Mouse (Mus musculus) layer of hippocampus, adult 9-11 months (tissue): ENCODE data around the gene Tiam1.

Experiments used
- DNase-seq: peaks from one replicate; pipeline ENCODE4 v3.0.0; 2022

Tiam1 gene

DNA sequence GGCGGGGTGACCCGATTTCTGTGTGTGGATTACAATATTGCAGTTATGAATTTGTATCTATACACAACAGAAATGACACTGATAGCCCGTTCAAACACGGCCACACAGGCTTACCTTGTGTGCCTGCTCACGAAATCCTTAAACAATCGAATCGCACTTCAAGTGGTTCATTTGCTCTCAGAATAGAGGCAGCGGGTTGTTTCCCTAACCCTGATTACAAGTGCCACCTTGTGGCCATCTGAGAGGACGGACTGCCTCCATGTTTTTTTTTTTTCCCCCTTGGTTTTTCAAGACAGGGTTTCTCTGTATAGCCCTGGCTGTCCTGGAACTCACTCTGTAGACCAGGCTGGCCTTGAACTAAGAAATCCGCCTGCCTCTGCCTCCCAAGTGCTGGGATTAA lies 312.4 kb downstream of the Tiam1 start:
- peak; percentile 48 for DNase-seq

- DNase-seq: no peak
These were observed 313.3 kb downstream of the Tiam1 start for GRCm38 (mm10) chr16:89830221-89830648.

DNA sequence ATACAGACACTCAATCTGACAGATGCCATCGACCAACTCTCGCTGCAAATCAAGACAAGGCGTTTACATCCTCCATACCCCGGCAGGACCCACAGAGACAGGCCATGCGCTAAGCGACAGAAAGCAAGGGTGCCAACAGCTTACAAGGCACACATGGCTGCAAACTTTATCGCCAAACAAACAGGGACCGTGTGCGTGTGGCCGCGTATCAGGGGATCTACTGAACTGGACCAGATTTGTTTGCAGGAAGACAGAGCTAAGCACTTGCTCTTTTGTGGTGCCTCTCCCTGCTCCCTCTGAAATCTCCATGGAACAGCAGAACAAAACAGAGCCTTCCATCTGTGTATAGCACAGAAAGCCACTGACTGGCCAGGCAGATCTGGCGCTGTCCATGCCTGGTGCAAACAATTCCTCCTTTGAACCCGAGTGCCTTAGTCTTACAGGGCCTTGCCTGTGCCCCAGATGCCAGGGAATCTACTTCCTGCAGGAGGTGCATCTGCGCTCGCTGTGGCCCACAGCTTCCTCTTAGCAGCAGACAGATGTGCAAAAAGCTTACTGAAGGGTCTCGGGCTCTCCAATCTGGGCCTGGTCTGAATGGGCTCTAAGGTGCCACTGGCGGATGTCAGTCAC lies 316.0 kb downstream of the Tiam1 start:
- DNase-seq: no peak

GRCm38 (mm10) chr16:89825875-89826274 lies 317.7 kb downstream of the Tiam1 start:
- DNase-seq: no peak

DNA sequence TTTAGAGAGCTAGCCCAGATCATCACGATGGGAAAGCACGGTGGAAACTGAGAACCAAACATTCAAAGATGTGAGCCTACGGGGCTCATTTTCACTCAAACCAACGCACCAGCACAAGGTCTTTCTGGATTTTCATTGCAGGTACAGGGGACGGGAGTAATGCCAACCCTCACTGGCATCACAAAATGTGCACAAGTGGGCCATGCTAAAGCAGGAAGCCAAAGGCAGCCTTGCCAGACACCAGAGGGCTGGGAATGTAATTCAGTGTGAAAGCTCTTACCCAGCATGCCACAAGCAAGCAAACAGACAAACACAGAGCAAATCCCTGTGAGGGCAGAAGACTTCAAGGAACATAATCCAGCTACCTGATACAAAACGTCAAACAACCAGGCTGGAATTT lies 320.7 kb downstream of the Tiam1 start:
- DNase-seq: no peak

- no peak for DNase-seq
These were observed 324.9 kb downstream of the Tiam1 start for GRCm38 (mm10) chr16:89818661-89819060.

GRCm38 (mm10) chr16:89817861-89818630 lies 325.5 kb downstream of the Tiam1 start:
- no peak for DNase-seq

- no peak for DNase-seq
These were observed 326.3 kb downstream of the Tiam1 start for GRCm38 (mm10) chr16:89817301-89817700.

DNA sequence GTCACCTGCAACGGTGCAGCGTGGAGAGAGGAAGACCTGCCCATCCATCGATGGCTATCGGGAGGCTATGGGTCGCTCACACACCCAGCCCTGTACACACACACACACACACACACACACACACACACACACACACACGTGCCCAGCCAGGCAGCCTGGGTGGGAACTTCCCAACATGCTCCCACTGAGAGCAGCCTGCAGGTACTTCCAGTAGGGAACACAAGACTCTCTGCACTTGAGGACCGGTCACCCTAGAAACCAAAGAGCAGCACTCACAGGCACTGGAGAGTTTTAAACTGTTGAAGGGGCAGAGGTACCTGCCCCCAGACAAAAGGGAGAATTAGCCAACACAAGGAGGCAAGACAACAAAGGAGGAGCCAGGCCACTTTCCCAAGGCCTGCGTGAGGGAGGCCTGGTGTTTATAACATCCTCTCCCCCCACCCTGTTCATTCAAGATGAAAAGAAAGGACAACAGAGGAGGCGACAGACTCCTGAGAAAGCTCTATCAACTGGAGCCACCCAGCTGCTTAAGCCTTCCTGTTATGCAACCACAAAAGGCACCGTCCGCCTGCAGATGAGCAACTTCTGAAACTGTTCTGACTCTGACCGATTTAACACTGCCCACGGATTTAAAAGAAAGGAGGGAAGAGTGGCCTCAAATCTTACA lies 326.9 kb downstream of the Tiam1 start:
- DNase-seq: no peak

- no peak for DNase-seq
These were observed 330.0 kb downstream of the Tiam1 start for GRCm38 (mm10) chr16:89813536-89813935.

GRCm38 (mm10) chr16:89812891-89813290 lies 330.7 kb downstream of the Tiam1 start:
- no peak for DNase-seq

DNA sequence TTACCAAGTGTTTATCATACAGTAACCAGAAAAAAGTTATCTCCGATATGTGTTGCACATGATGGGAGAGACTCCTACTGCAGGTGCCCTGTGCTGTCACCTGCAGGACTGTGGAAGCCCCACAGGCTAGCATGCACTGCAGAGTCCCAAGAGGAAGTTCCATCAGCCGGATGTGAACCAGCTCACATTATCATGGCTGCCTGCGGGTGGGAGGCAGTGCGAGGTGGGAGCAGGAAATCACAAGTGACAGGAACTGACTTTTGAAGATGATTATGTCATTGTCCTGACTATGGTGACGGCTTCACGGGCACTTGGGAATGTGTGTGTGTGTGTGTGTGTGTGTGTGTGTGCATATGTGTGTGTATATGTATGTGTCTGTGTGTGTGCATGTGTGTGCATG lies 333.2 kb downstream of the Tiam1 start:
- DNase-seq: no peak

GRCm38 (mm10) chr16:89808168-89808567 lies 335.4 kb downstream of the Tiam1 start:
- no peak for DNase-seq

DNA sequence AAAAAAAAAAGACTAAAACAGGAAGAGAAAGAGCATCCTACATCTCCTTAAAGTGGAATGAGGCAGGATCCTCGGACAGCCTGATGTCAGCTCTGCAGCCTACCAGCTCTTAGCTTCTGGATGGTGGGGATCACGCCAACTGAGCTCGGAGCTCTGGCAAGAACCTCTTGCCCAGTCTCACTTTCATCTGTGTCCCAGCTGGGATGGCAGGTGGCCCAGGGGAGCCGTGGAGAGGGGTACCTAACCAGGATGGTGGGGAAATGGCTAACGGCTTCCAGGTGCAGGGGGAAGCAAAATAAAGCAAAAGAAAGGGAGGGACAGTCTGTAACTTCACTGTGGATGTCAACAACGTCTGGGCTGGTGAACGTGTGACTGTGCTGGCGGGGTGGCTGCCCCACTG lies 337.6 kb downstream of the Tiam1 start:
- no peak for DNase-seq

DNA sequence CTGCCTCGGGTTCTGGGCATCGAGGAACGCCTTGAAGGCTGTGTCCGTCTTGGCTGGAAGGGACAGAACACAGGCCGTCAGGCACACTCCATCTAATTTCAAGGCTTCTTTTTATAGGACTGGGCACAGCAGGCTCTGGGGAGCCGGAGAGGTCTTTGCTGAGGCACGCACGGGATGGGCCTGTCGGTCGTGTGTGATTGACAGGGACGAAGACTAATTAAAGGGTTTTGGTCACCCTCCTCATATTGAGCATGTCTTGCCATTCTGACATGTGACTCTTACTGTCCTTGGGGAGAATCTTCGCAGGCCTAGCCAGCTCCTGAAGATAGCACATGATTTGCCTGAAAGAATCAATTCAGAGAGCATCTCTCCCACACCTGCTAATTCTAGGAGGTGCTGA lies 338.4 kb downstream of the Tiam1 start:
- no peak for DNase-seq

DNA sequence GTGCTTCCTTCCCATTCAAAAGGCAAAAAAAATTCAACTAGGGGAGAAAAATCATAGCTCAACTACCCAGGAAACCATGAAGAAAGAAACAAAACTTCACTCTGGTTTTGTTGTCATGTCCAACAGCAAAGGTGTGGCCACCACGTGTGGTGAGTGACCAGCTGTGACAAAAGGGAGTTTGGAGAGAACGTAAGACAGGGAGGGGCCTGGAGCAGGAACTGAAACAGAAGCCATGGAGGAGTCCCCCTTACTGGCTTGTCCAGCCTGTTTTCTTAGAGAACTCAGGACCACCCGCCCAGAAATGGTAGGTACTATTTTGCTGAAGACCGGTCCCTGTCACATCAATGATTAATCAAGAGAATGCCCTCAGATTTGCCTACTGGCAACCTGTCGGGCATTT lies 342.1 kb downstream of the Tiam1 start:
- no peak for DNase-seq

- DNase-seq: no peak
These were observed 343.8 kb downstream of the Tiam1 start for GRCm38 (mm10) chr16:89799772-89800171.

GRCm38 (mm10) chr16:89796566-89796965 lies 347.0 kb downstream of the Tiam1 start:
- no peak for DNase-seq

DNA sequence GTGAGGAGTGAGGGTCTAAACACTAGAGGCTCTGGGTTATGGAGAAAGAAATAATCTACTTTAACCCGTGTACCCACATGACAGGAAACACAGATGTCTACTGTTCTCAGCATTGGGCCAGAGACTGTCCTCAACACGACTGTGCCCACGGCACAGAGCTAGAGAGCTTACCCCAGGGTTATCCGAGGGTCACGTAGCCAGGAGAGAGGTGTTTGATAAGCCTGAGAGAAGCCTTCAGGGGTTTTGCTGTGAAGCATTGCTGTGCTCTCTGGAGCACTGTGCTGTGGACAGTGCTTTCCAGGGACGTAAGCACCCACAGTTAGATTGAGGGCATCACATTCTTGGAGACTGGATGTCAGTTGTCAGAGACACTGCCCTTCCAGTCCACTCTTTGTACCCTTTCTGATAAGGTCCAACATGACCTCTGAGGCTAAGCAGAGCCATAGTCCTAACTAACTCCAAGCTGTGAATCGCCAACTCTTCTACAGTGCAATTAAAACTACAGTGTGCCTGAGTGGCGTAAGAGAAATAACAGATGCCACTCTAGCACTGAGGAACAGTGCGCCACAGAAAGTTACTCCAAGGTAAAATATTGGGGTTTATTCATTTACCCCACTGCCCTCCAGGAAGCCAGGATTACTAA lies 353.7 kb downstream of the Tiam1 start:
- DNase-seq: no peak

DNA sequence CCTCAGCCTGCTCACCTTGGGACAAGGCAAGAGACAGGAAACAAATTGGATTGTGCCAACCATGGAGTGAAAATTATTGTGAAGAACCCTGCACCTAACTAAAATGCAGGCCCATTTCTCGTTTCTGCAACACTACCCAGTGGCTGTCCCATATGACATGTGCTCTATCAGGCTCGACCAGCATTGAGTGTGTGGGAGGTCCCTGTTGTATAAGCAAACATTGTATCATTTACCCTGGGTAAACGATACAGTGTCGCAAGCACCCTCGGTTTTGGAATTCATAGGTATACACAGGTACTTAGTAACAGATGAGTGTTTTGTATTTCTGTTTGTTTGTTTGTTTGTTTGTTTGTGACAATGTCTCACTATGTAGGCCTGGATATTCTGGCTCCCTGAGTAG lies 357.8 kb downstream of the Tiam1 start:
- DNase-seq: no peak

GRCm38 (mm10) chr16:89779705-89780104 lies 363.9 kb downstream of the Tiam1 start:
- DNase-seq: no peak

DNA sequence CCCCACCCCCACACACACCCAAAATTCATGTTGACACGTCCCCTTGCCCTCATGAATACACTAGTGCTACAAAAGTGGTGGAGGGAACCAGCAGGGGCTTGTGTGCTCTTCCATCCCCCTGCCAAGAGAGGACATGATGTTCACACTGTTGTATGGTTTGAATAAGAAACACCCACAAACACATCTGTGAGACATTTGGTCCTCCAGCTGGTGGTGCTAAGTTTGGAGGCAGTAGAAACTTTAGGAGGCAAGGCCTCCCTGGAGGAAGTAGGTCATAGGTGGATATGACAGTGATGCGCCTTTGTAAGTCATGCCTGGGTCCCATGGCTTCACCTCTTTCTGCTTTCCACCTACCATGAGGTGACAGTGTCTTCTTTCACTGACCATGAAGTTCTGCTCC lies 366.1 kb downstream of the Tiam1 start:
- peak; percentile 61 for DNase-seq

DNA sequence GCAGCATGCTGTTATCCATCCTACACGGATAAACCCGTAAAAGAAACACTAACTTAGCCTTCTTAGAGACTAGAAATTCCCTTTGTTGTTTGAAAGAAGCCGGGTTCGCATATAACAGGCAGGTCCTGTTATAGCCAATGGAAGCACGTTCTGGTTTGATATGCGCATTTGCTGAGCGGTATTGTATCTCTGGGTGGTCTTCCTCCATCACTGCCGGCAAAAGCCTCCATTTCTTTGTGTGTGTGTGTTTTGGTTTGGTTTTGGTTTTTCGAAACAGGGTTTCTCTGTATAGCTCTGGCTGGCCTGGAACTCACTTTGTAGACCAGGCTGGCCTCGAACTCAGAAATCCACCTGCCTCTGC lies 369.0 kb downstream of the Tiam1 start:
- no peak for DNase-seq
